Mouse (Mus musculus) thymus, postnatal 25 days (tissue): ENCODE results near the gene Prmt1.

ENCODE experiments used
- DNase-seq: peaks from one replicate; pipeline ENCODE4 v3.0.0; 2022

Prmt1 gene

DNA sequence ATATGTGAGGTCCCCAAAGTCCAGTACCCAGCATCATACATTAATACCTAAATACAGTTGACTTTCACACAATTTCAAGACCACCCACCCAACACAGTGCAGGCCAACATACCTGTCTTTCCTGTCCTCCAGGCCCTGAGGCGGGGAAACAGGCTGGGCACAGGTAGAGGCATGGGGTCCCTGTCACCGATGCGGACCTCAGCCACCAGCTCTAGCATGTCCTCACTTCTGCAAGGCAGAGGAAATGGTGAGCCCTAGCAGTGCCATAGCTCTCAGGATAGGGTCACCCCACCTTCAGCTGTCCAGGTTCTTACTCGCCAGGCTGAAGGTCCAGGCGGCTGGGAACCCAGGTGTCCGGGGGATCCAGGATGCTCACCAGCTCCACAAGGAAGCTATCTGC, 25.6 kb upstream of the Prmt1 start:
- DNase-seq, result no peak

DNA sequence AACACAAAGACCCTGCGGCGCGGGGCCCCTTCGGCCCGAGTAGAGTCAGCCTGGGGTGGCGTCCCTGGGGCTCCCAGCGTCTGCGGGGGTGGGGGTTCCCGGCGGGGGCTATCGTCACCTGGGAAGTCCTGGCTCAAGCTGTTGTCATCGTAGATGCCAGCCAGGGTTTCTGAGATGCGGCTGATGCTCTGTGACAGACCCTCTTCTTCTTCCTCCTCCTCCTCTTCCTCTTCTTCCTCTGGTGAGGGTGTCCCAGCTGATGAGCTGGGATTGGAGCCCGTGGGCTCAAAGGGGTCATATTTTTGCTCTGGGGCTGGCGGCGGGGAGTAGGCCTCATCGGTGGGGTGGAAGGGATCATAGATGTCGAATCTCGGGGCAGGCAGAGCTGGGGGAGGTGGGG, 22.0 kb upstream of the Prmt1 start:
- no peak for DNase-seq

DNA sequence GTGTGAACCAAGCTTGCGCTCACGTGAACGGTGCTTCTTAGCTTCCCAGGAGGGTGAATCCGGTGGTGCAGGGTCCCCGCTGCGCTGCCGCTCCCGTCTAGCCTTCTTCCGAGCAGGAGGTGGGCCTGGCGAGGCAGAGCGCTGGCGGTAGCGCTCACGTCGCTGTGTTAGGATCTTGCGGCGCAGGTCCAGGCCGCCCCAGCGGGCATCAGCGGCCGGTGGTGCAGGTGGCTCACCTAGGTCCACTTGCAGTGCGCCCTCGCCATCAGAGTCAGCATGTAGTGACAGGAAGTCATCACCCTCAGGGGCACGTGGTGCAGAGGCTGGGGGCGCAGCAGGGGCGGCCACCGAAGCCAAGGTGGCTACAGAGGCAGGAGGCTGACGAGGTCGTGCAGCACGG, 21.5 kb upstream of the Prmt1 start:
- DNase-seq, result no peak

DNA sequence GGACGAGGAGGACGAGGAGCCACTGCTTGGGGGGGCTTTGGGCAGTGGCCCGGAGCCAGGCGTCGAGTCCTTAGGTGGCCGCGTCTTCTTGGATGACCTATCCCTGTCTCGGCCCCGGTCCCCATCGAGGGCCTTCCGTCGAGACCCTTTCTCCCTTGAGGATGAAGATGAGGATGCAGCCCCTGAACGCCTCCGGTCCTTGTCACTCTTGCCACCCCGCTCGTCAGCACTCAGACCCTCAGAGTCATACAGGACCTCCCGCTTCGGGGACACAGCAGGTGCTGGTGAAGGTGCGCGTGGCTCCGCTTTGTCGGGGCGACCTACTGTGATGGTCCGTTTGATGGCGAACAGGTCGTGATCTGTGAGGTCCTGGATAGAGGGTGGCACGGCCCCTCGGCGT, 20.8 kb upstream of the Prmt1 start:
- DNase-seq, result no peak

DNA sequence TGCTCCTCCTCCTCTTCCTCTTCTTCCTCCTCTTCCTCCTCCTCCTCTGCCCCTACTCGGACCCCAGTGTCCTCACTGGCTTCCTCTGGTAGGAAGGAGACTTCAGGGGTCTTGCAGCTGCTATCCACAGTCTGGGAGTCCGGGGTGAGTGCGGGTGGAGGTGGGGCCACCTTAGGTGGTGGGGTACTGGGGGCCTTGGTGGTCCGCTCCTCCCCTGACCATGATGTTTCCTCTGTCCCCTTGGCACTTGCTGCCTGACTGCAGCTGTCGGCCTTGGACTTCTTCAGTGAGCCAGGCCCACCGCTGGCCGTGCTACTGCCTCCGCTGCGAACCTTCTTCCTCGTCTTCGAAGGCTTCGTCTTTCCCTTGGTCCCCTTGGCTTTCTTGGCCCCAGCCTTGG, 20.1 kb upstream of the Prmt1 start:
- DNase-seq, result no peak

DNA sequence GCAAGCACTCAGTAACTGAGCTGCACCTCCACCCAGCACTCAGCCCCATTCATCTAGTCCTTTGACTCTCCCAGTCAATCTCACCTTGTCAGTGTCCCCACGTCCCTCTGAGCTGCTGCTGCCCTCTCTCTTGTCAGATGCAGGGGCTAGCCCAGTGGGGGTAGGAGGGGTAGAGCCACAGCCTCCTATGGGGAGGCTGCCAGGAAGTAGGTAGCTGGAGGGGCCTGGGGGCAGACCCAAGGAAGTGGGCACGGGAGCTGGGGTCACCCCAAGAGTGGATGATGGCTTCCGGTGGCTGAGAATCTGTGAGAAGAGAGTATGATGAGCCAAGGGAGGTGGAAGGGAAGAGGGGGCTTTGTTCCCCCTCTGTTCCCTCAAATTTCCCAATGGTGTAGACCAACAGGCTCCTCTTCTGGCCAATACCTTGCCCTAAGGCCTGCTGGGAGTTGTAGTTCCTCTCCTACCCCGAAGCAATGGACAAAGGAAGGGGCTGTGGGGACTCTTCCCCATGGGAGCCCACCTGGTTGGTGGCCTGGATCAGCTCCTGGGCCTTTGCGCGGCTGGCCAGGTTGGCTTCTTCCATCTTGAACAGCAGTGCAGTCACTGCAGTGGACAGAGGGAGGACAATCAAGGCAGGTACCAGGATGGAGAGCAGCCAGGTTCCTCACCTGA, 19.1 kb upstream of the Prmt1 start:
- no peak for DNase-seq

DNA sequence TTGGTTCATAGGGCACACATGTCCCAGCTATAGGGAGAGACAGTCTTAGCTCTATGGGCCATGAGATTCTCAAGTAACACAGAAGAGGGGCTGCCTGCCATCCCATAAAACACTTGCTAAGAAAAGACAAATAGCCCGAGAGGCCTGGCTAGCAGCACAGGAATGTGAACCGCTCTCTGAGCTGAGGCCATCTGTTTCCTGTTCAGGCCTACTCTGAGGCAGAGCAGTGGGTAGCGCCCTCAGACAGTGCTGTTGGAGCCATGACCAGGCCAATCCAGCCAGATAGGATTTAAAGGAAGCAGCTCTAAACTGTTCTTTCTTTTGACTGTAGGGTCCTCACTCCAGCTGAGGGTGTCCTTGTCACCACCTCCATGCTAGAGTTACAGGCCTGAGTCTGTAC, 18.2 kb upstream of the Prmt1 start:
- no peak for DNase-seq

DNA sequence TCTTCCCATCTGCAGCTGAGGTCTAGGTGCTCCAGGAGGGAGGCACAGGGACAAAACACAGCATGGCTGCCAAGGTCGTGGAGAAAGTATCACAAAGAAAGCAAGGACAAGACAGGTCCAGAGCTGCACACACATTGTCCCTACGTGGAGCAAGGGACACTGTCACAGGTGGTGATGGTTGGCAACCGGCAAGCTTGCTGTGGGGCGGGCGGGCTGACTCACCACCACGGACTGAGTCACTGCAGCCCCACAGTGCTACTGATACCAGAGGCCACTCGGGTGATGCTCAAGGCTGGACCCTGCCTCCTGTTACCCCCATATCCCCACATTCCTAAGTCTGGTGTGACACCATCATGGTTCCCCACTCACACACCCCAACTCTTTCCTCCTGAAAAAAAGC, 16.1 kb upstream of the Prmt1 start:
- DNase-seq, result no peak

DNA sequence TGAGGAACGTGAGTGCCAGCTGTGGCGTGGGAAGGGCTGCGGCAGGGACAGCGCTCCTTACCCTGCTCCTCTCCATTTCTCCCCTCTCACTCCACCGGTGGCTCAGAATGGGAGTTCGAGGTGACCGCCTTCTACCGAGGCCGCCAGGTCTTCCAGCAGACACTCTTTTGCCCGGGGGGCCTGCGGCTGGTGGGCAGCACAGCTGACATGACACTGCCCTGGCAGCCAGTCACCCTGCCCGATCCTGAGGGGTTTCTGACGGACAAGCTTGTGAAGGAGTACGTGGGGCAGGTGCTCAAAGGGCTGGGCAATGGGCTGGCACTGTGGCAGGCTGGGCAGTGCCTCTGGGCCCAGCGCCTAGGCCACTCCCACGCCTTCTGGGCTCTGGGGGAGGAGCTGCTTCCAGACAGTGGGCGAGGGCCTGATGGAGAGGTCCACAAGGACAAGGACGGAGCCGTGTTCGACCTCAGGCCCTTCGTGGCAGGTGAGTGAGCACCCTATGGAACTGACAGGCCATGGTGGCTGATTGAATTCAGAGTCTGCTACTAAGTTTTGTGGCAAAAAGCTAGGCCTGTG, 14.3 kb upstream of the Prmt1 start:
- no peak for DNase-seq

DNA sequence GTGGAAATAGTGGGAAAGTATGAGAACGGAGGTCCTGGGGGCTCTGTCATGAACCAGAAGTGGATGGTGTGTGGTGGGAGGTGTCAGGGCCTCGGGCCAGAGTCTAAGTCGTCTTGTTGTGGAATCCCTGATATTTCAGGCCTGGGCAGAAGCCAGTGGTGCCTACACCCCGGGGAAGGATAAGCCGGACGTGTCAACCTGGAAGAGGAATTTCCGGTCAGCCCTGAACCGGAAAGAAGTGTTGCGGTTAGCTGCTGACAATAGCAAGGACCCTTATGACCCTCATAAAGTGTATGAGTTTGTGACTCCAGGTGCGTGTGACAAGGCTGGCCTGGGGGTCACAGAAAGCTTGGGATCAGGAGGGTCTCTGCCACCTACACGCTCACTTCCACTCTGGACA, 13.4 kb upstream of the Prmt1 start:
- DNase-seq, result no peak

DNA sequence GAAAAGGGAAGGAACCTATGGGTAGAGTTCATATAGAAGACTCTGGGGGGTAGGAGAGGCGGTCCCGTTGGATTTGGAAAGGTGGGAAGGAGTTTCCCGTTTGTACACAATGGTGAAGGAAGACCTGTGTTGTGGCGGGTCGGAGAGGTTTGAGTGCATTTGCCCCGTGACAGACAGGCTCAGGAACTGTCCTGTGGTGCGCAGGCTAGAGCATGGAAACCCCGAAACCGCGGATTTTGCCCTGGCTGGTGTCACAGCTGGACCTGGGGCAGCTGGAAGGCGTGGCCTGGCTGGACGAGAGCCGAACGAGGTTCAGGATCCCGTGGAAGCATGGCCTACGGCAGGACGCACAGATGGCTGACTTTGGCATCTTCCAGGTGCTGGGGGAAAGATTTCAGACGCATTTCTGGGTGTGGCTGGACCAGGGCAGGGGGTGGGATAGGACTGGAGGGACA, 12.2 kb upstream of the Prmt1 start, which contains the start of gene Bcl2l12:
Gene Bcl2l12, minus strand, starts transcription at position 212 of the 455 bp plus-strand sequence.
- peak; percentile 25 for DNase-seq

DNA sequence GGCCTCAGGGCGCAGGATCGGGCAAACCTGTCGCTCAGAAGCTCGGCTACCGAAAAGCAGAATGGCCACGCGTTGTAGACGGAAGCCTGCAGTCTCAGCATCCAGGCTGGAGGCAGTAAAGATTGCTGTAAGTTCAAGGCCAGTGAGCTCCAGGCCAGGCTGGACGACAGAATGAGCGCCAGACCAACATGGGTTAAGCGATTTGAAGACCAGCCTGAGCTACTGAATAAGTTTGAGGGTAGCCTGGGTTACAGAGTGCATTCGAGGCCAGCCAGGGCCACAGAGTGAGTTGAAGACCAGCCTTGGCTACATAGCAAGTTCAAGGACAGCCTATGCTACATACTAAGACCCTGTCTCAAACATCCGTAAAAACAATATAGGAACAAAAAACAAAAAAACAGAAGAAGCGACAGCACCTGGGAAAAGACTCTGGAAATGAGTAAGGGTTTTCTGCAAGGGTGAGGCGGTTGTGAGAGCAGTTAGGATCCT, 11.6 kb upstream of the Prmt1 start:
- no peak for DNase-seq

DNA sequence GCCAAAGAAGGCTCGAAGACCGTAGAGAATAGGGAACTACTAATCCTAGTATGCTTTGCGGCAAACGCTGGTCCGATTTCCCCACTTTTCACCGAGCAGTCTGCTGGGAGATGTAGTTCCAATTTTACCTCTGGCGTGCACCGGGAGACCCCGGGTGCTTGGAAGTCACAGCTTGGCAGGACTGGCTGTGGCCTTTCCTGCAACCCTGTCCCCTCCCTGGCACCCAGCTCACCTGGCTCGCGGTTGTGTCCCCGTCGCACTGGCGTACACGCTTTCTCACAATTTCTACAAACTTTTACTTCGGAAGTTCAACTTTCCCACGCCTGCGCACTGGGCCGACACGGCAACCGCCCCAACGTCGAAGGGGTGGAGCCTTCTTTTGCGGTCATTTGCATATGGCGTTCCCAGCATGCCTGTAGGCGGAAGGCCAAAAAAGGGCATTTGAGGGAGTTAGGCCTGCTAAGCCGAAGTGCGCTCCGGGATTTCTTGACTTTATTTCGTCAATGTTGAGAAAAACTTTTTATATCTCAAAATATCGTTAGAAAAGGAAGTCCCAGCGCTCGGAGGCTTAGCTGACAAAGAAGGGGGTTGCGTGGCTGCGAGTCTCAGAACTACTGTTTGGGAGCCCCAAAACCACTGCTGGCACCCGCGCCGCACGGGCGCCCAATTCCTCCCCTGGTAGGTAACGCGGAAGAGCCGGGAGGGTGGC, 11.0 kb upstream of the Prmt1 start, which contains the start of gene Irf3:
Gene Irf3, plus strand, starts transcription at position 418 of the 709 bp plus-strand sequence.
- peak; percentile 98 for DNase-seq

DNA sequence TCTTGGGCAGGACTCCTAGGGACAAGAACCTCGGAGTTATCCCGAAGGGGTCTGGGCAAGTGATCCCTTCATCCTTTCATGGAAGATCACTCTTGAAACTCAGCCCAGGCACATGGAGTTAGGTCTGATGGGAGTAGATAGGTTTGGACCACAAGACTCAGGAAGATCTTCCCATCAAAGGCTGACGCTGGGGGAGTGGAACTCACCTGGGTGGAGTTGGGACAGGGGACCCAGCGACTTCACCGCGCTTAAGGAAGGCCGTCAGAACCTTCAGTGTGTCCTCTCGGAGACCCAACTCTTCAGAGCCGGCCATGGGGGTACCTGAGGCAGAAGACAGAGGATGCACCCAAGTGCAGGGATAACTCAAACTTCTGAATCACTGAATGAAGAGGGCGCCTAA, 10.3 kb upstream of the Prmt1 start:
- no peak for DNase-seq

DNA sequence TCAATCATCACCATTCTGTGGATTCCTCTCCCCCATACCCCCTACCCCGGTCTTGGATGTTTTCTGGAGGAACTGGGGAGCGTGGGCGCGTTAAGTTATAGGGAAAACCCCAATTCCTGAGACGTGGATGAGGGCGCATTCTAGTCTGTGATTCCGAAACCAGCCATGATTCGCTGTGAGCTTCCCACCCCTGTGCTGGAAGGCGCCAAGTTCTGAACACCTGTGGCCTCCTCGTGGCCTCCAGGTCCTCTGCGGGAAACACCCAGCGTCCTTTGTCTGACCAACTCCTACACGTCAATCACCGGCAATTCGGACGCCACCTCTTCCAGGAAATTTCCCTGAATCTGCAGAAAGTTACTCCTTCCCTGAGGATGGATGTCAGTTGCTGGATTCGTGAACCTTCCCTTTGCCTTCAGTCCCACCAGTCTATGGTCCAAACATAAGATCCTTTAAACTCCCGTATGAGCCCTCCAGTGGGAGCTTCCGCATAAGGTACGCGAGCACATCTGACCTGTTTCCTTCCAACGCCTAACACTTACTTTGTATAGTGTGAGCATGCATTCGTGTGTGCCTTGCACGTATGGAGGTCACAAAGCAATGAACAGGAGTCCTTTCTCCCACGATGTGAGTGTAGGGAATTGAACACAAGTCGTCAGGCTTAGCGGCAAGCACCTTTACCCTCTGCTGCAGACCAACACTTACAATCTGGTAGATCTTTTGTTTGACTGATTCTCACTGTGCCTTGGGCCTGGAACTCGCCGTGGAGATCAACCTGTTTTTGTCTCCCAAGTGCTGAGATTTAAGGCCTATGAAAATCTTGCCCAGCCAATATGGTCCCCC, 731 bp upstream of the Prmt1 start:
- DNase-seq, result no peak

DNA sequence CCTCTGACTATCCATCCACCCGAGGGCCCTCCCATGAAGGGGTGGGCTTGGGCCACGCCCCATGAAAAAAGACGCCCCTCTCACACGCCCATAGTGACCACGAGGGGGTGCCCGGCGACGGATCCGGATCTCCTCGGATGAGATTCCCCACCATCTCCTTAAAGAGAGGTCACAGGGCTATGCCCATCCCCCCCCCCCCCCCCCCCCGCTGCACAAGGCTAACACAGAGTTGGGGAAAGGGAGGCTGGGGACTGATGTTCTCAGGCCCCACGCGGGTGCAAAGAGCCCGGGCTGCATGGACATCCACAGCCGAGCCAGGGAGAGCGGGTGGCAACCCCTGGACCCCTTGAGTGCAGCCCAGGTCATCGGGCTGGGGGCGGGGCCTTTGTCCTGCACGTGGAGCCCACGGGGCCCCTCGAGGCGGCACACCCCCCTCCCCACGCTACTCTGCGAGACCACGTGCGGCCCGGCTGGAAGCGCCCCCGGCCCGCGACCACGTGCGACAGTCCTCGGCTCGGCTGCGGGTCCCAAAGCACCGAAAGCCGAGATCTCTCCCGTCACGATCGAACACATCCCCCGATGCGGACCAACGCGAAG, 675 bp downstream of the Prmt1 start:
- peak; percentile 56 for DNase-seq

DNA sequence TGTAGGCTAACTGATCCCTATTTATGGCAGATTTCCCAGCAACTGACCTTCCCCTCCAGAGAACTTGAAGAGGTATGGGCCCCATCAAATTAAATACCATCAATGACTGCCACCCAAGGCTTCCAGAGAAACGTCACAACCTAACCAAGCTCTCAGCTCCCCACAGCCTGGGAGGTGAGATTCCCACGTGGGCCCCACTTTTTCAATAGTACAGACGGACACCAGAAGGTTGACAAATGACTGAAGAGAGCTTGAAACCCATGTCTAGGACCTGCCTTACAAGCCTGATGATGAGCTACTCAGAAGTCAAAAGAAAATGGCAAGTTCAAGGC, 1.6 kb downstream of the Prmt1 start:
- no peak for DNase-seq

DNA sequence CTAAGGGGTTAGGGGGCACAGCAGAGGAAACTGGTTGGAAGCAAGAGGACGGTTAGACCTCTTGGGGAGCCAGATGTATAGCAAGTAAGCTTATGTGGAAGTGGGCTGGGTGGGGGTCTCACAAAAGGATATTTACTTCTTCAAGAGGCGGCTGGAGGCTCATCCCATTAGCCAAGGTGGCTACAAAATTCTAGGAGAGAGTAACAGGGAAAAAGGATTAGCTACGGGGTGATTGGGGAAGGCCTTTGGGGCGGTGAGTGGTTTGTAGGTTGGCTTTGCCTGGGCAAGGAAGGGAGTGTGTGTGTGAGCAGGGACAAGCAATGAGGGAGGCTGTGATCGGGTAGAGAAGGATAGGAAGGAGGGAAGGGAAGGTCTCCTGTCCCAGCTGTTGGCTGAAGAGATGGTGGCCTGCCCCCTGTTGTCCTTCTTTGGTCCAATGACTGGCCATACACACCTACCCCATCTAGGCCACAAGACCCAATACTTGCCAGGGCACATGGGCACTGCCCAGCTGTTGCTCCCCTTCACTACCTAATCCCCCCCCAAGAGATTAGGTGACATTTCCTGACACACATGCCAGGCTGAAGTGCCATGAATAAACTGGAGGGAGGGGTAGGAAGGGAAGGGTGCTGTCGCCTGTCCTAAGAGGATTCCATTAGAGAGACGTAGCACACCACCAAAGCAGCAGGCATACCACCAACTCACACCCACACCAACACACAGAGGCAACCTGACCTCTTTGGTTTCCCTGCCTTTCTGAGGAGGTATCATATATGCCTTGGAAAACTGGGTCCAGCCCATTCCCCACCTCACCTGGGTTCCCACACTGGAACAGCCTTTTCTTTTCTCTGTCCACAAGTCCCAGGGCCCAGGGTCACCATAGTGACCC, 2.2 kb downstream of the Prmt1 start:
- no peak for DNase-seq

DNA sequence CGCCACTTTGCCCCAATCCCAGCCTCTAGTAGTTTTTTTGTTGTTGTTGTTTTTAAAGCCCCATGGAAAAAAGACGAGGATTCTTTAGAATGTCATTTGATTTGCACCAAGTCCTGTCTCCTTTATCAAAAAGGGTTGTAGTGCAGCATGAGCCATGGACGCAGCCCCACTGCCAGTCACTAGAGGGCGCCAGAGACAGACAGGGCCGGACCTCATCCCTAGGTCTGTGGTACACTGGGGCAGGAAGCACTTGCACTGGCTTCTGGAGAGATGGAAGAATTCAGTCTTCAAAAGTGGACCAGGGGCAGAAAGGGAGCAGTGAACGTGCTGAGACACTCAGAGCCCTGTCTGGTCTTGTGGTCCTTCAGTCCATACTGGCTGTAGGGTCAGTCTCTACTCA, 3.3 kb downstream of the Prmt1 start:
- DNase-seq, result peak; percentile 88

DNA sequence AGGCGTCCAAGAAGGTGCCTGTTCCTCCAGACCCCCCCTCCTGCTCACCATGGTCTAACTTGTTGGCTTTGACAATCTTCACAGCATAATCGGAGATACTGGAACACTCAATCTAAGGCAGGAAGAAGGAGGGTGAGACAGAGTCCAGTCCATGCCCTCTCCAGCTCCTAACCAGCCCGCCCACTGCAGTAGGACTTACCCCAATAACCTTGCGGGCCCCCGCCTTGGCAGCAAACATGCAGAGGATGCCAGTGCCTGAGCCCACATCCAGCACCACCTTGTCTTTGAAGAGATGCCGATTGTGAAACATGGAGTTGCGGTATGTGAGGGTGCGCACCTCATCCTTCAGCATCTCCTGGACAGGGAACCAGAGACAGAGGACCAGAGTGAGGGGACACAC, 4.8 kb downstream of the Prmt1 start:
- DNase-seq, result no peak

DNA sequence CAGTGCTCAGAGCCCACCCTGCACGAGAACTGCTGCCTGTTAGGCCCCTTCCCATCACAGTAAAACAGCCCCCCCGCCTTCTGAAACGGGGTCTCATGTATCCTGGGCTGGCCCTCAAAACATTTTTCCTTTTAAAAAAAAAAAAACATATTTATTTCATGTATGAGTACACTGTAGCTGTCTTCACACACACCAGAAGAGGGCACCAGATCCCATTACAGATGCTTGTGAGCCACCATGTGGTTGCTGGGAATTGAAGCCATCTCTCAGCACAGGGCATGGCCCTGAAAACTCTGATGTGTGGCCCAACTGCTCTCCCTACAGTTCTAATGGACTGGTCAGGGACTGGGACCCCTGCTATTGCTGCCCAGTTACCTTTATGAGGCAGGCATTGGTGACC, 8.1 kb downstream of the Prmt1 start:
- no peak for DNase-seq

DNA sequence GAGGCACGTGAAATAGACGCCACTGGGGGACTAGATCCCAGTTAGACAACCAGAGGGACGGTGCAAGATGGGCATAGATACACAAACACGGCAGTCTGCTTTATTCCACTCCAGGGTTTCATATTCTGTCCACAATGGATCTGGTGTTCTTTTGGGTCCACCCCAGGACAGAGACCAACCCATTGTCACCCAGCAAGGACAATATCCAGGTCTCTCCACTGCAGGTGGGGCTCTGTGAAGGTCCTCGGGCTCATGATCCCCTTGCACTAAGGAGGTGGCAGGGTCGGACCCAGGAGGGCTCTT, 11.3 kb downstream of the Prmt1 start:
- no peak for DNase-seq
